Mouse (Mus musculus) MEL (cell line): ENCODE results near the gene Lrrc17. TPM values are rescaled to one million over a fixed set of nuclear protein-coding genes. Genes with fewer than 3 reads are reported as not detected.
A peak's percentile ranks its signal among the peaks of the same experiment; 100 is the strongest.

ENCODE experiments used
- DNase-seq: peaks from one replicate; pipeline ENCODE4 v3.0.0; 2011; ENCODE audit warnings: low read depth, low spot score
- H3K27ac ChIP-seq: 2 replicates; pipeline ENCODE4 v1.5.1; 2012; ENCODE audit warnings: low read depth, mild to moderate bottlenecking, control low read depth, low read length, moderate library complexity; ENCODE audit not compliant: control insufficient read depth
- H3K27me3 ChIP-seq, 2 experiments: fragments of 150-350 bp in 1 of 2; sonication (generic) in 1 of 2; 2 replicates each; pipeline ENCODE4 v1.6.1; 2012; ENCODE audit warnings: low read length in 2 of 2, mild to moderate bottlenecking in 2 of 2, improper control_type of control experiment in 1 of 2, moderate library complexity in 1 of 2; ENCODE audit not compliant: insufficient read depth in 2 of 2, control insufficient read depth in 1 of 2
- H3K36me3 ChIP-seq, 2 experiments: 2 replicates each; pipeline ENCODE4 v1.6.1; 2012 to 2014; ENCODE audit warnings: low read length in 2 of 2, improper control_type of control experiment in 1 of 2, inconsistent platforms in 1 of 2, mild to moderate bottlenecking in 1 of 2; ENCODE audit not compliant: insufficient read depth in 2 of 2, control insufficient read depth in 1 of 2
- H3K4me1 ChIP-seq, 2 experiments: fragments of 150-350 bp in 1 of 2; sonication (generic) in 1 of 2; 2 replicates each; pipeline ENCODE4 v1.6.1; 2012; ENCODE audit warnings: low read length in 2 of 2, improper control_type of control experiment in 1 of 2, mild to moderate bottlenecking in 1 of 2; ENCODE audit not compliant: insufficient read depth in 2 of 2, control insufficient read depth in 1 of 2
- H3K4me3 ChIP-seq, 2 experiments: fragments of 150-350 bp in 1 of 2; sonication (generic) in 1 of 2; 2 replicates each; pipeline ENCODE4 v1.5.1; 2012; ENCODE audit warnings: low read depth in 2 of 2, low read length in 2 of 2, mild to moderate bottlenecking in 2 of 2, moderate library complexity in 2 of 2, control low read depth in 1 of 2, improper control_type of control experiment in 1 of 2; ENCODE audit not compliant: control insufficient read depth in 1 of 2, insufficient read depth in 1 of 2
- H3K79me2 ChIP-seq: 2 replicates; pipeline ENCODE4 v1.6.1; 2012; ENCODE audit warnings: mild to moderate bottlenecking, low read length, moderate library complexity; ENCODE audit not compliant: control insufficient read depth, poor library complexity, insufficient read depth
- H3K9ac ChIP-seq: 2 replicates; pipeline ENCODE4 v1.6.1; 2012; ENCODE audit warnings: low read depth, mild to moderate bottlenecking, control low read depth, low read length, moderate library complexity; ENCODE audit not compliant: control insufficient read depth, poor library complexity, severe bottlenecking
- H3K9me3 ChIP-seq: fragments of 150-350 bp; sonication (generic); replicated peaks from 2 replicates; pipeline ENCODE4 v1.6.1; 2012; ENCODE audit warnings: mild to moderate bottlenecking, low read length, improper control_type of control experiment, moderate library complexity; ENCODE audit not compliant: insufficient read depth
- CHD2 ChIP-seq: IDR thresholded peaks from 2 replicates; pipeline ENCODE4 v1.6.1; 2011; ENCODE audit warnings: low read length, improper control_type of control experiment
- E2F4 ChIP-seq: IDR thresholded peaks from 2 replicates; pipeline ENCODE4 v1.6.1; 2011; ENCODE audit warnings: low read depth, low read length, improper control_type of control experiment, borderline replicate concordance
- EP300 ChIP-seq, 2 experiments: IDR thresholded peaks; 2 replicates each; pipeline ENCODE4 v1.6.1; 2011; ENCODE audit warnings: improper control_type of control experiment in 2 of 2, low read length in 2 of 2, low read depth in 1 of 2, mild to moderate bottlenecking in 1 of 2
- GABPA ChIP-seq: IDR thresholded peaks from 2 replicates; pipeline ENCODE4 v1.6.1; 2012; ENCODE audit warnings: low read depth, mild to moderate bottlenecking, inconsistent platforms, low read length, improper control_type of control experiment, moderate library complexity
- GATA1 ChIP-seq: IDR thresholded peaks from 2 replicates; pipeline ENCODE4 v1.6.1; 2011; ENCODE audit warnings: low read depth, low read length, improper control_type of control experiment
- JUND ChIP-seq: IDR thresholded peaks from 2 replicates; pipeline ENCODE4 v1.6.1; 2011; ENCODE audit warnings: low read depth, mild to moderate bottlenecking, improper control_type of control experiment, low read length
- MEF2A ChIP-seq: IDR thresholded peaks from 2 replicates; pipeline ENCODE4 v1.6.1; 2014; ENCODE audit warnings: low read depth, mild to moderate bottlenecking, inconsistent platforms, low read length, improper control_type of control experiment; ENCODE audit not compliant: poor library complexity, insufficient replicate concordance, severe bottlenecking; ENCODE audit errors: extremely low read depth
- MYB ChIP-seq: IDR thresholded peaks from 2 replicates; pipeline ENCODE4 v1.6.1; 2011; ENCODE audit warnings: mild to moderate bottlenecking, low read depth, low read length, improper control_type of control experiment
- POLR2AphosphoS2 ChIP-seq: IDR thresholded peaks from 2 replicates; pipeline ENCODE4 v1.6.1; 2011; ENCODE audit warnings: low read length, improper control_type of control experiment
- POLR2AphosphoS5 ChIP-seq: IDR thresholded peaks from 2 replicates; pipeline ENCODE4 v1.6.1; 2012; ENCODE audit warnings: low read depth, borderline replicate concordance, mild to moderate bottlenecking, inconsistent platforms, low read length, moderate library complexity, mixed read lengths
- RCOR1 ChIP-seq: IDR thresholded peaks from 2 replicates; pipeline ENCODE4 v1.6.1; 2012; ENCODE audit warnings: low read depth, mild to moderate bottlenecking, inconsistent platforms, low read length, improper control_type of control experiment
- TCF12 ChIP-seq: IDR thresholded peaks from 2 replicates; pipeline ENCODE4 v1.6.1; 2014; ENCODE audit warnings: low read depth, mild to moderate bottlenecking, inconsistent platforms, low read length, improper control_type of control experiment, moderate library complexity
- USF2 ChIP-seq, 2 experiments: IDR thresholded peaks; 2 replicates each; pipeline ENCODE4 v1.6.1; 2011 to 2012; ENCODE audit warnings: improper control_type of control experiment in 2 of 2, low read length in 2 of 2, borderline replicate concordance in 1 of 2, inconsistent platforms in 1 of 2, low read depth in 1 of 2, mild to moderate bottlenecking in 1 of 2; ENCODE audit not compliant: insufficient read depth in 1 of 2
- ZC3H11A ChIP-seq: IDR thresholded peaks from 2 replicates; pipeline ENCODE4 v1.6.1; 2012; ENCODE audit warnings: low read depth, mild to moderate bottlenecking, inconsistent platforms, low read length, improper control_type of control experiment
- ZMIZ1 ChIP-seq: IDR thresholded peaks from 2 replicates; pipeline ENCODE4 v1.6.1; 2012; ENCODE audit warnings: low read depth, mild to moderate bottlenecking, inconsistent platforms, low read length, improper control_type of control experiment, moderate library complexity
- polyA plus RNA-seq, 2 experiments: library from polyadenylated mRNA; stranded (reverse) in 1 of 2; unstranded in 1 of 2; fragments of >175 nt in 1 of 2; fragments of >200 nt in 1 of 2; gene quantifications; 2 replicates each; pipeline versions ENCODE4 v1.2.1 to v1.2.4; 2012; ENCODE audit warnings: low replicate concordance in 2 of 2, low read depth in 1 of 2; ENCODE audit not compliant: insufficient read length in 2 of 2, insufficient read depth in 1 of 2, missing spikeins in 1 of 2
- total RNA-seq: library from RNA; depleted of rRNA; stranded (reverse); fragments of 300-350 nt; gene quantifications from 2 replicates; pipeline ENCODE4 v1.2.3, GENCODE M21; 2012

Gene Lrrc17
- total and polyA plus RNA-seq, 3 experiments: not detected

DNA sequence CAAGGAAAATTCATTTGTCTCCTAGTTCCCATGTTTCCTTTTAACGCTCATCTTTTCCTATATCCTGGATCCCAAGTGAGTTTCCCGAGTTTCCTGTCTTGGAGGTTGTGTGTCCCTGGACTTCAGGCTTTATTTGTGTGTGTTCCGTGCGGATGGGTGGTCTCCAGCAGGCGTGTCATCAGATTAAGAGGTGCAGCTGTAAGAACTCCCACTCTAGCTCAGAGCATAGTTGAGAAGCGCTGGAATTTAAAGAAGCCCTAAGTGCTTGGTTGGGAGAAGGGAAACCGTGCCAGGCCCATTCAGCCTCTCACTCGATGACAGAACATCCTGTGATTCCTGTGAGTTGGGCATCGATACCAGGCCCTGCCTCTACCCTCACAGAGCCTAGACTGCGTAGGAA, 30.0 kb upstream of the Lrrc17 start:
- no peak overlapping the region for H3K9ac ChIP-seq
- no peaks in the 10 kb centered on the region for H3K79me2 ChIP-seq
- peaks cover 0 to 3% of the 10 kb centered on the region in 2 experiments; a peak in 1 of 4 replicates for H3K4me1 ChIP-seq
- no peaks in the 10 kb centered on the region; a peak in 1 of 4 replicates for H3K27me3 ChIP-seq
- no peak overlapping the region for H3K27ac ChIP-seq
- H3K4me3 ChIP-seq: no peak overlapping the region
- DNase-seq: no peak
- no peaks in the 10 kb centered on the region; a peak in 1 of 4 replicates for H3K36me3 ChIP-seq
- no peaks in the 10 kb centered on the region for H3K9me3 ChIP-seq
- no peak for TF ChIP-seq JUND
- TF ChIP-seq POLR2AphosphoS5: no peak
- TF ChIP-seq MYB: no peak
- TF ChIP-seq CHD2: no peak
- TF ChIP-seq E2F4: no peak
- TF ChIP-seq EP300 (IDR thresholded peaks at IDR 0.05; ENCODE audit: low read depth in 1 of 2, low read length in 2 of 2): no peak
- TF ChIP-seq ZMIZ1: no peak
- TF ChIP-seq USF2 (IDR thresholded peaks at IDR 0.05; ENCODE audit: borderline replicate concordance in 1 of 2, insufficient read depth in 1 of 2, low read depth in 1 of 2, low read length in 2 of 2): no peak
- no peak for TF ChIP-seq GABPA
- no peak for TF ChIP-seq GATA1

DNA sequence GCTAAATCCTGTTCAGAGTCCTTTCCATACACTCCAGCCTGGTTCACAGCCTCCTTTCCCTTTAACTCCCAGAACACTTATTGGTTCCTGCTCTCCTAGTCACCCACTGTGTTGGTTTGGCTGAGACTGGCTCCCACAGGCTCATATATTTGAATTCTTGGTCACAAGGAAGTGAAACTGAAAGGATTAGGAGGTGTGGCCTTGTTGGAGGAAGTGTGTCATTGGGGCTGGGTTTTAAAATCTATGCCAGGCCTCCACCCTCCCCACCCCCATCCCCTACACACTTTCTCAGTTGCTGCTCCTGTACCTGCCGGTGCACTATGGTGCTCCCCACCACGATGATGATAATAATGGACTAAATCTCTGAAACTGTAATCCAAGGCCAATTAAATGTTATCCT, 25.8 kb upstream of the Lrrc17 start:
- H3K27ac ChIP-seq: no peak overlapping the region

DNA sequence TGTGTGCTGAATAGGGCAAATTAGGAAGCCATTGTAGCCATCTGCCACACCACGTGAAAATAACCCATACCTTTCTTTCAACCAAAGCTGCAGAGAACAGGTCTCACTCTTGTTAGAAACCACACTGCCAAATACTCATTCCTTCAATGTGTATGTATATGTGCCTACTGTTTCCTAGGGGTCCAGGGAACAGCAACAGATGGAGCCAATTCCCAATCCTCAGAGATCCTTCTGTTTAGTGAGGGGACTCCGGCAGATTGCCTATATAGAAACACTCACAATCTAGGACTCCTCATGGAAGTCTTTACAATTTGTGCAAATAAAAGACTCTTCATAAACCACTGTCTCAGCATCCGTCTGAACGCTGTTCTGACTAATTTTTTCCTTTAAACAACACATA, 25.2 kb upstream of the Lrrc17 start:
- no peaks in the 10 kb centered on the region; a peak in 1 of 4 replicates for H3K36me3 ChIP-seq
- H3K27ac ChIP-seq: no peak overlapping the region
- H3K4me1 ChIP-seq: peaks cover 0 to 8% of the 10 kb centered on the region in 2 experiments; a peak in 1 of 4 replicates
- no peak for TF ChIP-seq MEF2A
- TF ChIP-seq GABPA: no peak
- TF ChIP-seq TCF12: no peak
- no peak for TF ChIP-seq ZC3H11A
- no peak for TF ChIP-seq POLR2AphosphoS5
- no peak for TF ChIP-seq RCOR1
- TF ChIP-seq JUND: no peak
- no peaks in the 10 kb centered on the region for H3K79me2 ChIP-seq
- DNase-seq: no peak
- H3K9ac ChIP-seq: no peak overlapping the region
- no peaks in the 10 kb centered on the region; a peak in 1 of 4 replicates for H3K27me3 ChIP-seq
- H3K4me3 ChIP-seq: no peak overlapping the region
- no peaks in the 10 kb centered on the region for H3K9me3 ChIP-seq

More for the DNA sequence above, 25.8 kb upstream of the Lrrc17 start:
- peaks cover 0 to 8% of the 10 kb centered on the region in 2 experiments; a peak in 1 of 4 replicates for H3K4me1 ChIP-seq
- TF ChIP-seq POLR2AphosphoS2: no peak
- TF ChIP-seq, all 39 proteins: peak for 0
- Histone ChIP-seq H3K9ac (peak overlapping the region; percentile 22; the same call in 1 of the 2 replicates), H3K9me3 (no peaks in the 10 kb centered on the region), H3K79me2 (no peaks in the 10 kb centered on the region), H3K36me3 (no peaks in the 10 kb centered on the region; a peak in 1 of 4 replicates), H3K4me3 (peak overlapping the region; percentile 28 to 35; a peak in 3 of 4 replicates), H3K27me3 (no peaks in the 10 kb centered on the region; a peak in 1 of 4 replicates)
- peak; percentile 46 for DNase-seq
